Mouse (Mus musculus): ENCODE data around the gene Filip1.

- no peak for TF ChIP-seq POLR2A (IDR thresholded peaks at IDR 0.05; ENCODE audit: borderline replicate concordance, insufficient read depth, low read length)
- no peak for TF ChIP-seq CTCF (IDR thresholded peaks at IDR 0.05; ENCODE audit: borderline replicate concordance, insufficient read depth, low read depth, low read length)
Measured at GRCm38 (mm10) chr9:79979274-79979673, 33.4 kb downstream of the Filip1 start.
